Mouse (Mus musculus) liver, embryonic 16.5 days (tissue): ENCODE measurements around the gene Ankle2. TPM values are rescaled to one million over a fixed set of nuclear protein-coding genes. Genes with fewer than 3 reads are reported as not detected.
A peak's percentile ranks its signal among the peaks of the same experiment; 100 is the strongest.

ENCODE experiments used
- ATAC-seq: fragments of 200-750 bp; cut with Nextera tagmentation; 2 replicates; pipeline ENCODE4 v1.8.0; 2017; ENCODE audit warnings: low read depth, mild to moderate bottlenecking, moderate number of reproducible peaks, moderate library complexity
- H3K27ac ChIP-seq: fragments of 300-500 bp; sonication (generic); 2 replicates; pipeline ENCODE4 v1.5.1; 2014; ENCODE audit warnings: mild to moderate bottlenecking, low read length
- H3K27me3 ChIP-seq: fragments of 300-500 bp; sonication (generic); 2 replicates; pipeline ENCODE4 v1.6.1; 2014; ENCODE audit warnings: low read depth, low read length, mixed read lengths; ENCODE audit not compliant: control insufficient read depth, insufficient read depth
- H3K36me3 ChIP-seq: fragments of 300-500 bp; sonication (generic); 2 replicates; pipeline ENCODE4 v1.6.1; 2014; ENCODE audit warnings: mild to moderate bottlenecking; ENCODE audit not compliant: control insufficient read depth, insufficient read depth
- H3K4me1 ChIP-seq: fragments of 300-500 bp; sonication (generic); 2 replicates; pipeline ENCODE4 v1.6.1; 2014; ENCODE audit warnings: low read depth, low read length, mixed read lengths; ENCODE audit not compliant: control insufficient read depth
- H3K4me2 ChIP-seq: fragments of 300-500 bp; sonication (generic); 2 replicates; pipeline ENCODE4 v1.6.1; 2014; ENCODE audit warnings: low read depth, low read length, mixed read lengths
- H3K4me3 ChIP-seq: fragments of 300-500 bp; sonication (generic); 2 replicates; pipeline ENCODE4 v1.5.1; 2014; ENCODE audit warnings: low read depth, mild to moderate bottlenecking, low read length
- H3K9ac ChIP-seq: fragments of 300-500 bp; sonication (generic); 2 replicates; pipeline ENCODE4 v1.6.1; 2014; ENCODE audit warnings: low read depth, low read length
- H3K9me3 ChIP-seq: fragments of 300-500 bp; sonication (generic); replicated peaks from 2 replicates; pipeline ENCODE4 v1.6.1; 2016; ENCODE audit warnings: low read length; ENCODE audit not compliant: control insufficient read depth
- WGBS: fragments of 180-500 bp; shearing (Covaris S2); extraction: QIAGEN DNeasy Blood & Tissue Kit; methylation state at CpG from one replicate; pipeline ENCODE4 v1.1.7; 2014; ENCODE audit not compliant: insufficient replicate concordance; 5-methylcytosine and 5-hydroxymethylcytosine counted together
- polyA plus RNA-seq: library from polyadenylated mRNA; unstranded; fragments of >200 nt; fragmentation: Nextera tagmentation; extraction: Ambion mirVana; gene quantifications from 2 replicates; pipeline ENCODE4 v1.2.1, GENCODE M21; 2015

Ankle2 gene
- polyA plus RNA-seq: 9.9 and 12.3 TPM in 2 replicates

DNA sequence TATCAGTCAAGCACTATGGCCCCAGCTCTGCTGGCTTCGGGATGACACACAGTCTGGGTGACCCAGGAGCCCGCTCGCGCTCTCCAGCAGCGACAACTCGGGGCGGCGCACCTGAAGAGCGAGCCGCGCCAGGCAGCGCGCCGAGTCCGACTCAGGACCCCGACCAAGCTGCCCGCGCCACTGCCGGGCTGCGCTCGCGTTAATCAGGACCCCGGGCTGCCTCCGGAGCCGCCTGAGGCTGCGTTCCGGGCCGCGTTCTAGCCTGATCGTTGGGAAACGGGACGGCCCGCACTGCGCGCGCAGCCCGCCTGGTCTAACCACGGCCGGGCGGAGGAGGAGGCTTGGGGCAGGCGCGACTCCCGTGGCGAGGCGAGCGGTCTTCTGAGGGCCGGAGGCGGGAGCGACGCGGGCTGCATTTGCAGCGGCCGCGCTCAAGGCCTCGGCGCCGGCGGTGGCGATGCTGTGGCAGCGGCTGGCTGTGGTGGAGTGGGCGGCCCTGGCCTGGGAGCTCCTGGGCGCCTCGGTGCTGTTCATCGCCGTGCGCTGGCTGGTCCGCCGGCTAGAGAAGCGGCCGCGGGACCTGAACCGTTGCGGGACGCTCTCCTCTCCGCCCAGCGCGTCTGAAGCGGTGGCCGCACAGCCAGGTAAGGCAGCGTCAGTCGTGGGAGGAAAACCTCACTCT is at the start of gene Ankle2:
Gene Ankle2 (plus strand): TSS at position 225 of the 682 bp plus-strand sequence.
- peak within 1 kb of the TSS; percentile 87 for H3K4me2 ChIP-seq
- ATAC-seq: peak; percentile 97

DNA sequence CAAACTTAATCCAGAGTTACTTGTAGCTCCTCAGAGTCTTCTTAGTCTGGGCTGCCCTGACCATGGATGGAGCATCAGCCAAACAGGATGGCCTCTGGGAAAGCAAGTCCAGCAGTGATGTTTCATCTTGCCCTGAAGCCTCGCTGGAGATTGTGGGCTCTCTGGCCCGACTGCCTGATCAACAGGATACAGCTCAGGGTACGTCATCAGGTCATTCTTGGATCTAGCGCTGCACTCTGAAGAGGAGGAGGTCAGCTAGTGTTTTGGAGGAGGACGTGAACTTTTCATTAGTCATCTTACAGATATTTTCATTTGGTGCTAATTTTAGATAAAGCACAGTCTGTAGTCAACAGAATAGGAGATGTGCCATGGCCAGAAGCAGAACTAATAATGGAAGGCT is 49.1 kb upstream of the Ankle2 start:
- Histone ChIP-seq H3K36me3 (peaks cover 12% of the 10 kb centered on the region; the same call in 1 of the 2 replicates), H3K4me2 (no peak overlapping the region), H3K9me3 (no peaks in the 10 kb centered on the region), H3K4me3 (no peak overlapping the region), H3K27me3 (no peaks in the 10 kb centered on the region), H3K4me1 (peaks cover 20% of the 10 kb centered on the region), H3K9ac (no peak overlapping the region), H3K27ac (no peak overlapping the region)
- 76% methylated on average over 5 of the region's 5 CpGs for WGBS
- no peak for ATAC-seq

More for the DNA sequence above, at the start of gene Ankle2:
- Histone ChIP-seq H3K9ac (peak within 1 kb of the TSS; percentile 96), H3K27me3 (no peaks in the 10 kb centered on the region), H3K4me1 (peaks cover 15% of the 10 kb centered on the region), H3K9me3 (no peaks in the 10 kb centered on the region), H3K36me3 (no peaks in the 10 kb centered on the region; the same call in 1 of the 2 replicates), H3K4me3 (peak within 1 kb of the TSS; percentile 93), H3K27ac (peak within 1 kb of the TSS; percentile 99)
- WGBS: under 1% methylated on average over 74 of the region's 81 CpGs

DNA sequence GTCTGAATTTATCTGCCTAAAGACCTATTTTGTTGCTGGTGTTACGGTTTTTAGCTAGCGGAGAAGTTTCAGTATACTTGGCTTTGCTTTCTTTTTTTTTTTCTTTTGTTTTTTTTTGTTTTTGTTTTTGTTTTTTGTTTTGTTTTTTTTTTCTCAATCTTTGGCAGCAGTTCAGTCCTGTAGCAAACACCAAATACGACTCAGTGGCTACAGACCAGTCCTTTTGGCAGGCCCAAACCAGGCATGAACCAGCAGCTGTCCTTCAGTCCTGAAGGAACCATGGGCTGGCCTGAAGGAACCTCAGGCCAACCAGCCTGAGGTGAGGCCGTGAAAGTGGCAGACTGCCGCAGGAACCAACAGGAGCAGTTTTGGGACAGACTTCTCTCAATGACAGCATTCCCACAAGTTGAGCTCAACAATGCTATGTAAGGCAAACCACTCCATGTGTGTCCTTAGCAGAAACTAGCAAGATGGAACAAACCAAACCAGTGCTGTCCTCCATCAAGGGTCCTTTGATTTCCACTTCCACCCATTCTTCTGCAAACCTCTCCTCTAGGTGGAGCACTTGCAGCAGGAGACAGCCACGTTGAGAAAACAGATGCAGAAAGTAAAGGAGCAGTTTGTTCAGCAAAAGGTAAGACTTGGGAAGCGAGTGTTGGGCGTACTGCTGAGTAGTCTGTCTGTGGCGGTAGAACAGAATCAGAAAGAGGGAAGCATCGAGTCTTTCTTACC is 27.5 kb upstream of the Ankle2 start:
- no peak overlapping the region for H3K9ac ChIP-seq
- H3K27me3 ChIP-seq: no peaks in the 10 kb centered on the region
- ATAC-seq: no peak
- H3K27ac ChIP-seq: no peak overlapping the region
- no peak overlapping the region for H3K4me2 ChIP-seq
- H3K9me3 ChIP-seq: no peaks in the 10 kb centered on the region
- H3K36me3 ChIP-seq: peaks cover 22% of the 10 kb centered on the region
- WGBS: 76% methylated on average over 10 of the region's 10 CpGs
- no peak overlapping the region for H3K4me3 ChIP-seq
- H3K4me1 ChIP-seq: no peaks in the 10 kb centered on the region

DNA sequence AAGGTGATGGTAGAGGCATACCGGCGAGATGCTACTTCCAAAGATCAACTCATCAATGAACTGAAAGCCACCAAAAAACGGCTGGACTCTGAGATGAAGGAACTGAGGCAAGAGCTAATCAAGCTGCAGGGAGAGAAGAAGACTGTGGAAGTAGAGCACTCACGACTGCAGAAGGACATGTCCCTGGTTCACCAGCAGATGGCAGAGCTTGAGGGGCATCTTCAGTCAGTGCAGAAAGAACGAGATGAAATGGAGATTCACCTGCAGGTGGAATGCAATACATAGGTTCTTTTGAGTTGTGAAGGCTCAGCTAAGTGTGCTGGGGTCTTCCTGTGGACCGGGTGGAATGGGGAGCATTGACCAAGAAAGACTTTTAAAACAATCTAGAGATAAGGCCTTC is 26.0 kb upstream of the Ankle2 start:
- Histone ChIP-seq H3K4me2 (no peak overlapping the region), H3K36me3 (peaks cover 27% of the 10 kb centered on the region), H3K9ac (no peak overlapping the region), H3K4me3 (no peak overlapping the region), H3K9me3 (no peaks in the 10 kb centered on the region), H3K27ac (no peak overlapping the region), H3K4me1 (no peaks in the 10 kb centered on the region), H3K27me3 (no peaks in the 10 kb centered on the region)
- no peak for ATAC-seq
- 67% methylated on average over 6 of the region's 6 CpGs for WGBS

DNA sequence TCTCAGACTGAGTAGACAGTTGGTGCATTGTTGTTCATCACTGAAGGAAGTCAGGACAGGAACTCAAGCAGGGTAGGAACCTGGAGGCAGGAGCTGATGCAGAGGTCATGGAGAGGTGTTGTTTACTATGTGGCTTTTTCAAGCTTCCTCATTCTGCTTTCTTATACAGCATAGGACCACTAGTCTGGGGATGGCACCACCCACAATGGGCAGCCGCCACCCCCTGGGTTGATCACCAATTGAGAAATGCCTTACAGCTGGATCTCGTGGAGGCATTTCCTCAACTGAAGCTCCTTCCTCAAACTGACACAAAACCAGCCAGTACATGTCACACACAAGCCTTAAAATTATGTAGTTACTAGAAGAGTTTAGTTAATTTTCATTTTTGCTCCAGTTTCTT is 19.5 kb upstream of the Ankle2 start:
- Histone ChIP-seq H3K9ac (no peak overlapping the region), H3K27me3 (no peaks in the 10 kb centered on the region), H3K9me3 (no peaks in the 10 kb centered on the region), H3K4me3 (no peak overlapping the region), H3K36me3 (peaks cover 19% of the 10 kb centered on the region), H3K4me1 (no peaks in the 10 kb centered on the region), H3K27ac (no peak overlapping the region), H3K4me2 (no peak overlapping the region)
- 43% methylated on average over 2 of the region's 2 CpGs for WGBS
- ATAC-seq: no peak

DNA sequence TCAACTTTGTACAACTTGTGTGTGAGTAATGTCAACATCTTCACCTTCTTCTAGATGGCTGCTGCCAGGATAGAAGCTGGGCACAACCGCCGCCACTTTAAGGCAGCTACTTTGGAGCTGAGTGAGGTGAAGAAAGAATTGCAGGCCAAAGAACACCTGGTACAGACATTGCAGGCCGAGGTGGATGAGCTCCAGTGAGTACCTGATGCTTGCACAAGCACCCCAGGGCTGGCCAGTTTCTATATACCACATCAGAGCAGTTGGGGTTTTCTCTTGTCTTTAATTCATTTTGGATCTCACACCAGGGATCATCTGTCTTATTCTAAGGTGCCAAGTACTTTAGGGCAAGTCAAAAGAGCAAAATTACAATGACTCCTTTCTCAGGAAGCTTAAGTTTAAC is 14.0 kb upstream of the Ankle2 start:
- H3K4me3 ChIP-seq: no peak overlapping the region
- peaks cover 40% of the 10 kb centered on the region for H3K36me3 ChIP-seq
- H3K27ac ChIP-seq: no peak overlapping the region
- no peaks in the 10 kb centered on the region for H3K4me1 ChIP-seq
- no peak overlapping the region for H3K4me2 ChIP-seq
- 87% methylated on average over 3 of the region's 3 CpGs for WGBS
- ATAC-seq: no peak
- no peaks in the 10 kb centered on the region for H3K27me3 ChIP-seq
- H3K9me3 ChIP-seq: no peaks in the 10 kb centered on the region
- no peak overlapping the region for H3K9ac ChIP-seq

DNA sequence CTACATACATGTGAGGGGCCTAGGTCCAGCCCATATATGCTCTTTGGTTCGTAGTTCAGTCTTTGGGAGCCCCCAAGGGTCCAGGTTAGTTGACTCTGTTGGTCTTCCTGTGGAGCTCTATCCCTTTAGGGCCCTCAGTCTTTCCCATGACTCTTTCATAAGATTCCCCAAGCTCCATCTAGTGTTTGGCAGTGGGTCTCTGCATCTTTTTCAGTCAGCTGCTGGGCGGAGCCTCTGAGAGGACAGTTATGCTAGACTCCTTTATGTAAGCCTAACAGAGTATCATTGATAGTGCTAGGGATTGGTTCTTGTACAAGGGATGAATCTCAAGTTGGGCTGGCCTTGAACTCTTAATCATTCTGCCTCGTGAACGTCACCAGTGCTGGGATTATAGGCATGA is 10.5 kb upstream of the Ankle2 start:
- Histone ChIP-seq H3K9me3 (no peaks in the 10 kb centered on the region), H3K4me3 (no peak overlapping the region), H3K27ac (no peak overlapping the region), H3K27me3 (no peaks in the 10 kb centered on the region), H3K4me2 (no peak overlapping the region), H3K36me3 (peaks cover 33% of the 10 kb centered on the region), H3K4me1 (no peaks in the 10 kb centered on the region), H3K9ac (no peak overlapping the region)
- ATAC-seq: no peak
- WGBS: 73% methylated on average over 4 of the region's 4 CpGs

DNA sequence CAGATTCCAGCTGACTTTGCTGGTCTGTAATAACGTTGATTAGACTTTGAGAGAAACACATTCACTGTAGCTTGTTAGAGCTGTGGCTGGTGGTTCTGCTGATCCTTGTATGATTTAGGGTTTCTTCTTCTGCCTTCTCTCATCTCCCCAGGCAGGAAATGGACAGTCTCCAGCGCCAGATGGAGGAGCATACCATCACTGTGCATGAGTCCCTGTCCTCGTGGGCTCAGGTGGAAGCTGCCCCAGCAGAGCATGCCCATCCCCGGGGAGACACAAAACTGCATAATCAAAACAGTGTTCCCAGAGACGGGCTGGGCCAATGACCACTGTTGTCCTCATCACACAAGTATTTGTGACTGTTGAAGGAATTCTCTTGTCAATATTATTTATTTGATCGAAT is 8.0 kb upstream of the Ankle2 start:
- Histone ChIP-seq H3K4me1 (no peaks in the 10 kb centered on the region), H3K4me2 (no peak overlapping the region), H3K27me3 (no peaks in the 10 kb centered on the region), H3K9ac (no peak overlapping the region), H3K9me3 (no peaks in the 10 kb centered on the region), H3K36me3 (peaks cover 25% of the 10 kb centered on the region), H3K4me3 (no peak overlapping the region), H3K27ac (no peak overlapping the region)
- no peak for ATAC-seq
- 71% methylated on average over 6 of the region's 6 CpGs for WGBS

DNA sequence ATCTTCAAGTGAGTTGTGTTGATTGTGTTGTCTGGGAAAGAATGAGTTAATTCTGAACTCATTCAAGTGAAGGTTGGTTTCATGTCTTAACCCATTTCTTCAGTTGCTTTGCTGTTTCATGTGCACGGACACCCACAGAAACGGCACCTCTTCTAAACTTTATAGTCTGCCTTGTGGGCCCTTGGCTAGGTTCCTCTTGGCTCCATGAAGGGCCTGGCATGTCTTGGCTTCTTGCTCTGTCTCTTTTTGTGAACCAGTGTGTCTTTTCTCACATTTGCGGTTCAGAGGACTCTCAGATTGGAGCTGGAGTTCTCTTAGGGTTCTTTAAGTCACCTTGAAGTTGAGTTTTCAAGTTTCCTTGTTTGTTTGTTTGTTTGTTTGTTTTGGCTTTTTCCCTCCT is 5.7 kb upstream of the Ankle2 start:
- 81% methylated on average over 3 of the region's 3 CpGs for WGBS
- no peaks in the 10 kb centered on the region for H3K27me3 ChIP-seq
- no peaks in the 10 kb centered on the region for H3K9me3 ChIP-seq
- H3K4me1 ChIP-seq: peaks cover 1% of the 10 kb centered on the region
- no peak overlapping the region for H3K27ac ChIP-seq
- no peak overlapping the region for H3K4me2 ChIP-seq
- no peak overlapping the region for H3K4me3 ChIP-seq
- H3K9ac ChIP-seq: no peak overlapping the region
- ATAC-seq: no peak
- peaks cover 10% of the 10 kb centered on the region; the same call in 1 of the 2 replicates for H3K36me3 ChIP-seq
